ENCODE assay signal across 8 mouse cellular contexts in genomic region chr11:50377892-50378684, GRCm38 (mm10). TPM values are rescaled to one million over a fixed set of nuclear protein-coding genes. Genes with fewer than 3 reads are reported as not detected.
DNase-seq lines count a peak whose midpoint lies in the region; ATAC-seq and TF ChIP-seq lines count a peak whose summit lies in the region.

No protein-coding gene starts in this region.

- H3K9ac ChIP-seq in embryonic facial prominence, embryonic 15.5 days = peak overlapping the region; percentile 95
- H3K9ac ChIP-seq in kidney, embryonic 14.5 days (ENCODE audit: low read depth, low read length) = peak overlapping the region; percentile 94
- H3K9ac ChIP-seq in limb, embryonic 15.5 days = peak overlapping the region; percentile 98
- peak overlapping the region; percentile 100 for H3K9ac ChIP-seq in midbrain, postnatal 0 days (replicated peaks; ENCODE audit: low read length, poor library complexity, severe bottlenecking)

- peak overlapping the region; percentile 90 for H3K4me2 ChIP-seq in embryonic facial prominence, embryonic 15.5 days (replicated peaks)
- H3K4me2 ChIP-seq in kidney, embryonic 14.5 days (replicated peaks; ENCODE audit: low read depth, low read length) = peak overlapping the region; percentile 83
- peak overlapping the region; percentile 63 for H3K4me2 ChIP-seq in limb, embryonic 15.5 days
- peak overlapping the region; percentile 51 for H3K4me2 ChIP-seq in midbrain, postnatal 0 days (ENCODE audit: low read depth, low read length, poor library complexity, severe bottlenecking)

- peaks cover 12% of the 10 kb centered on the region for H3K36me3 ChIP-seq in embryonic facial prominence, embryonic 15.5 days
- H3K36me3 ChIP-seq in kidney, embryonic 14.5 days (ENCODE audit: control insufficient read depth, insufficient read depth, low read length) = peaks cover 34% of the 10 kb centered on the region
- peaks cover 20% of the 10 kb centered on the region for H3K36me3 ChIP-seq in limb, embryonic 15.5 days
- H3K36me3 ChIP-seq in midbrain, postnatal 0 days (ENCODE audit: insufficient read depth, low read length) = peaks cover 9% of the 10 kb centered on the region; the same call in 1 of the 2 replicates

- H3K9me3 ChIP-seq in embryonic facial prominence, embryonic 15.5 days (replicated peaks) = no peaks in the 10 kb centered on the region
- no peaks in the 10 kb centered on the region for H3K9me3 ChIP-seq in kidney, embryonic 14.5 days (ENCODE audit: control insufficient read depth, low read length)
- H3K9me3 ChIP-seq in limb, embryonic 15.5 days = no peaks in the 10 kb centered on the region
- H3K9me3 ChIP-seq in midbrain, postnatal 0 days (ENCODE audit: low read length) = no peaks in the 10 kb centered on the region

- no peak for TF ChIP-seq POLR2A in bone marrow macrophage, adult 2 months (IDR thresholded peaks at IDR 0.05; ENCODE audit: borderline replicate concordance, low read depth, low read length)

- peak overlapping the region; percentile 99 for H3K27ac ChIP-seq in bone marrow macrophage, adult 2 months (ENCODE audit: insufficient read depth, low read depth, low read length)
- H3K27ac ChIP-seq in embryonic facial prominence, embryonic 15.5 days (replicated peaks) = peak overlapping the region; percentile 100
- peak overlapping the region; percentile 99 for H3K27ac ChIP-seq in kidney, embryonic 14.5 days (ENCODE audit: low read depth, low read length)
- H3K27ac ChIP-seq in limb, embryonic 15.5 days = peak overlapping the region; percentile 100
- peak overlapping the region; percentile 100 for H3K27ac ChIP-seq in midbrain, postnatal 0 days (ENCODE audit: low read depth, low read length)

- H3K27me3 ChIP-seq in embryonic facial prominence, embryonic 15.5 days = no peaks in the 10 kb centered on the region
- no peaks in the 10 kb centered on the region for H3K27me3 ChIP-seq in kidney, embryonic 14.5 days (ENCODE audit: control insufficient read depth, insufficient read depth, low read length)
- no peaks in the 10 kb centered on the region for H3K27me3 ChIP-seq in limb, embryonic 15.5 days
- no peaks in the 10 kb centered on the region for H3K27me3 ChIP-seq in midbrain, postnatal 0 days (ENCODE audit: insufficient read depth, low read length)

- peak overlapping the region; percentile 98 for H3K4me3 ChIP-seq in bone marrow macrophage, adult 2 months (ENCODE audit: insufficient read depth, low read length)
- H3K4me3 ChIP-seq in embryonic facial prominence, embryonic 15.5 days (replicated peaks) = peak overlapping the region; percentile 82
- H3K4me3 ChIP-seq in kidney, embryonic 14.5 days (ENCODE audit: low read length) = peak overlapping the region; percentile 61
- peak overlapping the region; percentile 95 for H3K4me3 ChIP-seq in limb, embryonic 15.5 days
- H3K4me3 ChIP-seq in midbrain, postnatal 0 days (ENCODE audit: low read depth, low read length) = peak overlapping the region; percentile 96

- peak; percentile 80 for ATAC-seq in embryonic facial prominence, embryonic 15.5 days (ENCODE audit: insufficient number of reproducible peaks, low FRiP score, low TSS enrichment, low read depth)
- peak; percentile 71 for ATAC-seq in kidney, embryonic 14.5 days (ENCODE audit: low FRiP score, low TSS enrichment)
- ATAC-seq in limb, embryonic 15.5 days (ENCODE audit: insufficient number of reproducible peaks, low FRiP score, low TSS enrichment, low read depth) = peak; percentile 77
- ATAC-seq in midbrain, postnatal 0 days (ENCODE audit: low FRiP score) = peak; percentile 81

- H3K4me1 ChIP-seq in bone marrow macrophage, adult 2 months (ENCODE audit: control insufficient read depth, insufficient read depth, low read length) = peaks cover 16% of the 10 kb centered on the region
- peaks cover 21% of the 10 kb centered on the region for H3K4me1 ChIP-seq in embryonic facial prominence, embryonic 15.5 days
- peaks cover 19% of the 10 kb centered on the region for H3K4me1 ChIP-seq in kidney, embryonic 14.5 days (ENCODE audit: control insufficient read depth, insufficient read depth, low read length)
- H3K4me1 ChIP-seq in limb, embryonic 15.5 days = peaks cover 15% of the 10 kb centered on the region
- H3K4me1 ChIP-seq in midbrain, postnatal 0 days (ENCODE audit: insufficient read depth, low read length) = peaks cover 9% of the 10 kb centered on the region; the same call in 1 of the 2 replicates

- DNase-seq in 416B (ENCODE audit: low read depth) = peak; percentile 82
- peak; percentile 83 to 89 for DNase-seq in heart, adult 9 months (ENCODE audit: low spot score in 2 of 2)
- DNase-seq in midbrain, postnatal 0 days (ENCODE audit: low spot score) = peak; percentile 88
- peak; percentile 89 to 92 for DNase-seq in spleen, postnatal 10 days (ENCODE audit: low spot score in 2 of 2)

- WGBS in embryonic facial prominence, embryonic 15.5 days = under 1% methylated on average over 71 of the region's 71 CpGs
- WGBS in kidney, embryonic 14.5 days = under 1% methylated on average over 71 of the region's 71 CpGs
- 1% methylated on average over 70 of the region's 71 CpGs for WGBS in limb, embryonic 15.5 days
- WGBS in midbrain, postnatal 0 days = under 1% methylated on average over 60 of the region's 71 CpGs

- 0 out of 2 replicates have a peak, but pooled peaks have one; percentile 19 for TF ChIP-seq CTCF in bone marrow macrophage, adult 2 months (IDR thresholded peaks at IDR 0.05; ENCODE audit: low read depth, low read length)
- peak; percentile 58 for TF ChIP-seq CTCF in midbrain, postnatal 0 days (IDR thresholded peaks at IDR 0.05)

RNA-seq across cellular contexts. Expression of gene Hnrnph1, which starts 1.3 kb away (rescaled TPM):
- 293 and 335 TPM in 2 replicates for polyA plus RNA-seq in bone marrow macrophage, adult 2 months (2012; ENCODE audit: insufficient read depth, insufficient read length, missing spikeins)
- 400 and 410 TPM in 2 replicates for polyA plus RNA-seq in embryonic facial prominence, embryonic 15.5 days (2015; fragmentation: Nextera tagmentation; extraction: Ambion mirVana)
- 598 and 606 TPM in 2 replicates for polyA plus RNA-seq in kidney, embryonic 14.5 days (2014; fragmentation: Nextera tagmentation; extraction: Ambion mirVana)
- polyA plus RNA-seq in limb, embryonic 15.5 days (2015; fragmentation: Nextera tagmentation; extraction: Ambion mirVana) = 370 and 395 TPM in 2 replicates
- total RNA-seq in midbrain, postnatal 0 days (2014; rRNA removed) = 215 and 300 TPM in 2 replicates
- polyA plus RNA-seq in midbrain, postnatal 0 days (2015; fragmentation: Nextera tagmentation; extraction: Ambion mirVana) = 262 and 273 TPM in 2 replicates

RNA-seq across cellular contexts. Expression of gene Cby3, which starts 23.8 kb away (rescaled TPM):
- polyA plus RNA-seq in bone marrow macrophage, adult 2 months (2012; ENCODE audit: insufficient read depth, insufficient read length, missing spikeins) = not detected in 2 replicates
- 0.24 and 0.25 TPM in 2 replicates for polyA plus RNA-seq in embryonic facial prominence, embryonic 15.5 days (2015; fragmentation: Nextera tagmentation; extraction: Ambion mirVana)
- polyA plus RNA-seq in kidney, embryonic 14.5 days (2014; fragmentation: Nextera tagmentation; extraction: Ambion mirVana) = 0.79 and 1.1 TPM in 2 replicates
- 0.37 TPM in 1 of 2 replicates, not detected in the other for polyA plus RNA-seq in limb, embryonic 15.5 days (2015; fragmentation: Nextera tagmentation; extraction: Ambion mirVana)
- total RNA-seq in midbrain, postnatal 0 days (2014; rRNA removed) = 0.71 TPM in 1 of 2 replicates, not detected in the other
- polyA plus RNA-seq in midbrain, postnatal 0 days (2015; fragmentation: Nextera tagmentation; extraction: Ambion mirVana) = 0.92 and 1.8 TPM in 2 replicates

RNA-seq across cellular contexts. Expression of gene Canx, which starts 52.6 kb away (rescaled TPM):
- polyA plus RNA-seq in bone marrow macrophage, adult 2 months (2012; ENCODE audit: insufficient read depth, insufficient read length, missing spikeins) = 357 and 396 TPM in 2 replicates
- 284 and 286 TPM in 2 replicates for polyA plus RNA-seq in embryonic facial prominence, embryonic 15.5 days (2015; fragmentation: Nextera tagmentation; extraction: Ambion mirVana)
- 237 and 277 TPM in 2 replicates for polyA plus RNA-seq in kidney, embryonic 14.5 days (2014; fragmentation: Nextera tagmentation; extraction: Ambion mirVana)
- polyA plus RNA-seq in limb, embryonic 15.5 days (2015; fragmentation: Nextera tagmentation; extraction: Ambion mirVana) = 293 and 330 TPM in 2 replicates
- 227 and 275 TPM in 2 replicates for total RNA-seq in midbrain, postnatal 0 days (2014; rRNA removed)
- polyA plus RNA-seq in midbrain, postnatal 0 days (2015; fragmentation: Nextera tagmentation; extraction: Ambion mirVana) = 235 and 244 TPM in 2 replicates

RNA-seq across cellular contexts. Expression of gene Rufy1, which starts 52.8 kb away (rescaled TPM):
- polyA plus RNA-seq in bone marrow macrophage, adult 2 months (2012; ENCODE audit: insufficient read depth, insufficient read length, missing spikeins) = 38.7 and 42.3 TPM in 2 replicates
- polyA plus RNA-seq in embryonic facial prominence, embryonic 15.5 days (2015; fragmentation: Nextera tagmentation; extraction: Ambion mirVana) = 27.0 and 28.3 TPM in 2 replicates
- polyA plus RNA-seq in kidney, embryonic 14.5 days (2014; fragmentation: Nextera tagmentation; extraction: Ambion mirVana) = 20.8 and 29.3 TPM in 2 replicates
- 23.5 and 24.3 TPM in 2 replicates for polyA plus RNA-seq in limb, embryonic 15.5 days (2015; fragmentation: Nextera tagmentation; extraction: Ambion mirVana)
- 11.3 and 21.8 TPM in 2 replicates for total RNA-seq in midbrain, postnatal 0 days (2014; rRNA removed)
- polyA plus RNA-seq in midbrain, postnatal 0 days (2015; fragmentation: Nextera tagmentation; extraction: Ambion mirVana) = 19.9 and 20.6 TPM in 2 replicates

Comparison
In these comparisons a context has a peak if more than half of its experiments do, and no peak if none do; other contexts are left out.
1. Peak in every context shown above with its lines: DNase-seq, ATAC-seq, H3K4me3 ChIP-seq and H3K27ac ChIP-seq.